Mouse (Mus musculus) spleen, embryonic (tissue): ENCODE measurements at regions not wholly inside any gene's neighbourhood (a gene's known extent, or its start where the extent isn't known, plus 50 kb on each side); places are given as distances from the start of the nearest gene placed in this dataset.

Source experiments
- CTCF ChIA-PET: fragments of 350-600 bp; sonication (Branson Sonifier 250); formaldehyde crosslinking; loops from one replicate; lab custom pipeline; 2022; lab: Charles Lee

- CTCF ChIA-PET = no interaction called here
Measured at GRCm38 (mm10) chr5:99165807-99166360, 128.7 kb upstream of the Prkg2 start.

DNA sequence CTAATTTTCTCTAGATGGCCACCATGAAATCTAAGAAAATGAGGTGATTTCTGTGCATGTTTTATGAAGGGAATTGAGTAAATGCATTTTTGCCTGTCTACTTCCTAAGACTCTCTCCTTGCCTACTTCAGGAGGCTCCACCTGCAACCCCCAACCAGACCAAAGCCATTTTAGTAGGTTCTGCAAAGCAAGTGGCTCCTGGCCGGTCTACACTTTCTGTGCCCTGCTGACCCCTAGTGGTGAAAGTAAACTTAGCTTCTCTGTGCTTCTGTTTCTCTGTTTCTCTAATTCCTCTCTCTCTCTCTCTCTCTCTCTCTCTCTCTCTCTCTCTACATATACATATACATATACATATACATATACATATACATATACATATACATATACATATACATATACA is 120.8 kb upstream of the Prkg2 start:
- CTCF ChIA-PET = no interaction called here

GRCm38 (mm10) chr5:99153269-99153850 is 116.2 kb upstream of the Prkg2 start:
- CTCF ChIA-PET = interaction anchor here (0.6 kb wide), 1 partner anchor 81 kb away, joined by 3 read pairs; no protein-coding TSS in a partner anchor

DNA sequence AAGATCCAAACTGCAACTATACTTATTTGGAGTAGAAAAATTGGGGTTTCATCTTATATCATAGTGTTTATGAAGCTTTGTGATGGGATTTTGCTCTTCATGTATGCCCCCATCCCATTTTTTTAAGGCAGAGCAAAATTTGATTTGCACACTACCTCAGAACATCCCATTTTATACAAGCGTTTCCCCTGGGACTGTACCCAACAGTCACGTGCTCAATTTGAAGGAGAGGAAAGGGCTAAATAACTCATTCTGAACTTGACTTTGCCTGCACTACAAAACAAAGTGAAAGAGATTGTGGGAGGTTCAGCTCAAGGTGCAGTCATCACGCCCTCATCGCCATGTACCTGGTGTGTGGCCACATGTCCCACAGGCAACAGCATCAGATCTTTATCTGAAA is 115.1 kb upstream of the Prkg2 start:
- CTCF ChIA-PET = no interaction called here

DNA sequence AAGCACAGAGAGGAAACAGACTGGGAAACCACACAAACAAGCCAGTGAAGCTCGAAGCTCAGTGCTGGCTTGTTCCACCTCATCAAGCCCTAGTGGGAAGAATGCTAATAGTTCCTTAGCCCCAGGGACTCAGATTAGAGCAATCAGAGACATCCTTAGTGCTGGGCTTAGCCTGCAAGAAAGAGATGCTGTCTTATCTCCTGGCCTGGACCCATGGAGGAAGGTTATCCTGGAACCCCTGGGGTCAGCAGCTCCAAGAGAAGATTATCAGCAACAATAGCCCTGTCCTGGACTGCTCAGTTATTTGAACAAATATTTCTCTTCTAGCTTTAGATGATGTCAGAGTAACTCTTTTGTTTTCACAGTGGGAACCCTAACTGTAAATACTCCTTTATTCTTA is 112.8 kb upstream of the Prkg2 start:
- CTCF ChIA-PET = no interaction called here

GRCm38 (mm10) chr5:99132670-99133069 is 95.5 kb upstream of the Prkg2 start:
- CTCF ChIA-PET = no interaction called here

GRCm38 (mm10) chr5:99128628-99129027 is 91.5 kb upstream of the Prkg2 start:
- CTCF ChIA-PET = no interaction called here

DNA sequence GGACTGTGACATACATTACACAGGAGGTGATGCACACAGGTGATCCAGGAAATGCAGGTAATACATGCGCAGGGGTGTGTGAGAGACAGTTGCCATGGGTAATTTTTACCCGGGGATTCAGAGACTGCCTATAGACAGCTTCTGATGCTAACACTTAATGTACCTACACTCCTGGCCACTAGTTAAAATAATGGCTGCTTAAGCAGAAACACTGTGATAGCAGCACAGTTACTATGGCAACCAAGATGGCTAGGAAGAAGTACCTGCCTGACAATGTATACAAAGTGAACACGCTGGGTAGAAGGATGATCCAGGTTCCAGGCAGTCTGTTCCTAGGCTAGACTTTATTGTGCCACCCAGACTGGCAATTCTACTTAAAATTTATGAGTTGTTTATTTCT is 88.3 kb upstream of the Prkg2 start:
- CTCF ChIA-PET = no interaction called here

GRCm38 (mm10) chr5:99111755-99112154 is 74.6 kb upstream of the Prkg2 start:
- CTCF ChIA-PET = no interaction called here

GRCm38 (mm10) chr5:99111235-99111634 is 74.1 kb upstream of the Prkg2 start:
- CTCF ChIA-PET = no interaction called here

- CTCF ChIA-PET = no interaction called here
Measured at GRCm38 (mm10) chr5:99099727-99100116, 62.6 kb upstream of the Prkg2 start.

DNA sequence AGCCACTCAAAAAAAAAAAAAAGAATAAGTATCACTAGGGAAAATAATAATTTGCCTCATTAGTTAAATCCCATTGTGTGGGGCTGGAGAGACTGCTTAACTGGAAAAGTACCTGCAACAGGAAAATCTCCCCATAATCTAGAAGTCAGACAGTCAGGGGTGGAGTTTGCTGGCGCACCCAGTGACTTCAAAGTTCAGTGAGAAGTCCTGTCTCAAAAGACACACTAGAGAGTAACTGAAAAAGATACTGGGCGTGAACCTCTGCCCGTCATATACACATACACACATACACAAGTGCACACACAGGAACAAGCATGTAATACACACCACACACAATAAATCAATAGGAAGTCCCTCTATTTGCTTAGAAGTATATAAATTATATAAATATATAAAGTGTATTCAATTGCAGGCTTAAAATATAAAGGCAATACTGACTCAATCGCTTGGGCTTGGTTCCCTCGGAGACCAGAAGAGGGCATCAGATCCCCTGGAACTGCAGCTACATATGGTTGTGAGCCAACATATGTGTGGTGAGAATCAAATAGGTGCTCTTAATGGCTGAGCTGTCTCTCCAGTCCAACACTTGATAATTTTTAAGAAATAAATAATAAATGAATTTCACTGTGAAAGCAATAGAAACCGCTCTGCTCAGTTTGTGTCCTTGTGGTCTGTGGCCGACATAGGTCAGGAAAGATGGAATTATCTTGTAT is 62.0 kb upstream of the Prkg2 start:
- CTCF ChIA-PET = no interaction called here
